Comparison of ENCODE assay signal across 24 mouse cellular contexts in the genomic region with DNA sequence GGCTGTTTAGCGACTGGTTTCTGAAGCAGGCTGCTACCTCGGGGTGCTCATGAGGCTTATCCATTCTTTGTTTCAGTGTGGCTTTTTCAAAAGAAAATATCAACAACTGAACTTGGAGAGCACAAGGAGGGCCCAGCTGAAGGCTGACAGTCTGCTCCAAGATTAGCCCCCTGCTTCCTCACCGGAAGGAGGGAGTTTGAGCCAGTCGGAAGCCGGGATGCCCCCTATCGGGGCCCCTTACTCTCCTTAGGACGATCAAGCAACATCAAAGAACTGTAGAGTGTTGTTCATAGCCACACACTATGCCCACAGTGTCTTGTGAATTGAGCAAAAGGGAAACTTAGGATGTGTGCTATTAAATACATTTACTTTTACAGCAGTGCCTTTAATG. TPM values are rescaled to one million over a fixed set of nuclear protein-coding genes. Genes with fewer than 3 reads are reported as not detected.
DNase-seq lines count a peak whose midpoint lies in the region; ATAC-seq and TF ChIP-seq lines count a peak whose summit lies in the region.
"Had no signal": no experiment of that assay in that cellular context is flagged by ENCODE, and none has a peak within 500 bp of the region (broad histone marks: within the 10 kb centered on the region; RNA-seq: fewer than 3 reads in every experiment).

No protein-coding gene starts in this region.

- WGBS in heart, embryonic 12.5 days, result 42% methylated on average over 7 of the region's 7 CpGs

- H3K4me3 ChIP-seq in heart, embryonic 12.5 days, result no peak overlapping the region
- H3K4me3 ChIP-seq in ES-Bruce4 (ENCODE audit: low read depth, low read length), result no peak overlapping the region
- H3K4me3 ChIP-seq: embryonic facial prominence, embryonic 10.5 days; embryonic facial prominence, embryonic 13.5 days; erythroblast, embryonic 14.5 days; forebrain, embryonic 13.5 days; heart, embryonic 13.5 days had no signal

- no peak for TF ChIP-seq CTCF in ES-Bruce4 (IDR thresholded peaks at IDR 0.05; ENCODE audit: low read depth, low read length)

- H3K36me3 ChIP-seq in heart, embryonic 12.5 days, result no peaks in the 10 kb centered on the region
- no peaks in the 10 kb centered on the region for H3K36me3 ChIP-seq in ES-Bruce4 (ENCODE audit: control insufficient read depth, insufficient read depth, low read length, poor library complexity, severe bottlenecking)
- H3K36me3 ChIP-seq: embryonic facial prominence, embryonic 10.5 days; embryonic facial prominence, embryonic 13.5 days; heart, embryonic 13.5 days had no signal

- H3K27ac ChIP-seq in heart, embryonic 12.5 days (ENCODE audit: poor library complexity, severe bottlenecking), result no peak overlapping the region
- no peak overlapping the region for H3K27ac ChIP-seq in ES-Bruce4 (ENCODE audit: insufficient read depth, low read length)
- H3K27ac ChIP-seq: embryonic facial prominence, embryonic 10.5 days; embryonic facial prominence, embryonic 13.5 days; forebrain, embryonic 13.5 days; heart, embryonic 13.5 days; hindbrain, embryonic 14.5 days; hindbrain, postnatal 0 days had no signal

- TF ChIP-seq POLR2A in ES-Bruce4 (IDR thresholded peaks at IDR 0.05; ENCODE audit: insufficient read depth, low read length), result no peak

- no peaks in the 10 kb centered on the region for H3K27me3 ChIP-seq in heart, embryonic 12.5 days (replicated peaks)
- no peaks in the 10 kb centered on the region for H3K27me3 ChIP-seq in ES-Bruce4 (ENCODE audit: control insufficient read depth, insufficient read depth, low read length, poor library complexity, severe bottlenecking)
- H3K27me3 ChIP-seq: embryonic facial prominence, embryonic 13.5 days; heart, embryonic 13.5 days had no signal

- no peak overlapping the region for H3K4me2 ChIP-seq in heart, embryonic 12.5 days
- H3K4me2 ChIP-seq: embryonic facial prominence, embryonic 13.5 days; forebrain, embryonic 13.5 days; heart, embryonic 13.5 days; hindbrain, embryonic 14.5 days had no signal

- peak; percentile 52 for DNase-seq in heart, adult 11 months
- DNase-seq in ES-CJ7 (ENCODE audit: low read depth, low spot score) (peak; percentile 71), ZHBTc4 (ENCODE audit: low read depth, low spot score) (peak; percentile 56)
- DNase-seq in lung, postnatal 25 days (ENCODE audit: low spot score), result no peak
- DNase-seq in testis, postnatal 14 days (ENCODE audit: low spot score), result no peak
- DNase-seq: cerebellum, adult 11 months; cerebellum, adult 8-10 months; cerebellum, postnatal 36 days; forebrain, postnatal 0 days; heart, adult 18-20 months; heart, postnatal 14 days; heart, postnatal 4 days had no signal

- H3K9me3 ChIP-seq in heart, embryonic 12.5 days (replicated peaks), result no peaks in the 10 kb centered on the region
- no peaks in the 10 kb centered on the region for H3K9me3 ChIP-seq in ES-Bruce4 (replicated peaks; ENCODE audit: control insufficient read depth, insufficient read depth, low read length, poor library complexity, severe bottlenecking)
- H3K9me3 ChIP-seq: embryonic facial prominence, embryonic 10.5 days; embryonic facial prominence, embryonic 13.5 days; forebrain, embryonic 13.5 days; heart, embryonic 13.5 days had no signal

- 0 out of 2 replicates have a peak, but pooled peaks have one; percentile 12 for TF ChIP-seq EP300 in ES-Bruce4 (IDR thresholded peaks at IDR 0.05; ENCODE audit: insufficient read depth, low read depth, low read length)

- ATAC-seq in heart, embryonic 12.5 days (ENCODE audit: insufficient number of reproducible peaks, low FRiP score), result no peak
- ATAC-seq: CD4-positive, CD25-positive, alpha-beta regulatory T cell, adult 4 months; forebrain, embryonic 13.5 days; forebrain, postnatal 0 days; hindbrain, postnatal 0 days; inflammation-experienced regulatory T-cells, adult 6 months; intestine, embryonic 16.5 days had no signal

- H3K4me1 ChIP-seq in heart, embryonic 12.5 days (replicated peaks), result peaks cover 14% of the 10 kb centered on the region
- peaks cover 2% of the 10 kb centered on the region for H3K4me1 ChIP-seq in ES-Bruce4 (ENCODE audit: control insufficient read depth, insufficient read depth, low read length)
- H3K4me1 ChIP-seq: embryonic facial prominence, embryonic 13.5 days; forebrain, embryonic 13.5 days had no signal

- H3K9ac ChIP-seq in heart, embryonic 12.5 days, result no peak overlapping the region
- H3K9ac ChIP-seq in ES-Bruce4 (ENCODE audit: low read depth, poor library complexity, severe bottlenecking), result peak overlapping the region; percentile 22; the same call in 1 of the 2 replicates
- H3K9ac ChIP-seq: embryonic facial prominence, embryonic 13.5 days; forebrain, embryonic 13.5 days; forebrain, postnatal 0 days; heart, embryonic 13.5 days; hindbrain, embryonic 14.5 days had no signal

RNA-seq across cellular contexts. Expression of a gene that starts 8.9 kb away (rescaled TPM):
- 13.9 and 14.4 TPM in 2 replicates for polyA plus RNA-seq in heart, embryonic 12.5 days (2016; fragmentation: Nextera tagmentation; extraction: Ambion mirVana)
- 13.0 and 14.0 TPM in 2 replicates for polyA plus RNA-seq in ES-Bruce4 (2011; ENCODE audit: insufficient read depth, insufficient read length, low read depth, missing spikeins)

RNA-seq across cellular contexts. Expression of a gene that starts 13.3 kb away (rescaled TPM):
- 1.8 and 2.2 TPM in 2 replicates for polyA plus RNA-seq in heart, embryonic 12.5 days (2016; fragmentation: Nextera tagmentation; extraction: Ambion mirVana)
- 0.42 and 0.55 TPM in 2 replicates for polyA plus RNA-seq in ES-Bruce4 (2011; ENCODE audit: insufficient read depth, insufficient read length, low read depth, missing spikeins)
- polyA plus RNA-seq: erythroblast, embryonic 14.5 days; intestine, embryonic 16.5 days had no signal

RNA-seq across cellular contexts. Expression of a gene that starts 29.9 kb away (rescaled TPM):
- polyA plus RNA-seq in heart, embryonic 12.5 days (2016; fragmentation: Nextera tagmentation; extraction: Ambion mirVana), result 97.4 and 101 TPM in 2 replicates
- 51.9 TPM in 2 replicates for polyA plus RNA-seq in ES-Bruce4 (2011; ENCODE audit: insufficient read depth, insufficient read length, low read depth, missing spikeins)

RNA-seq across cellular contexts. Expression of a gene that starts 29.9 kb away (rescaled TPM):
- 239 and 249 TPM in 2 replicates for polyA plus RNA-seq in heart, embryonic 12.5 days (2016; fragmentation: Nextera tagmentation; extraction: Ambion mirVana)
- 36.2 and 37.1 TPM in 2 replicates for polyA plus RNA-seq in ES-Bruce4 (2011; ENCODE audit: insufficient read depth, insufficient read length, low read depth, missing spikeins)

RNA-seq across cellular contexts. Expression of a gene that starts 51.9 kb away (rescaled TPM):
- polyA plus RNA-seq in heart, embryonic 12.5 days (2016; fragmentation: Nextera tagmentation; extraction: Ambion mirVana), result 13.9 and 15.9 TPM in 2 replicates
- polyA plus RNA-seq in ES-Bruce4 (2011; ENCODE audit: insufficient read depth, insufficient read length, low read depth, missing spikeins), result 15.3 and 15.4 TPM in 2 replicates

Comparison
In these comparisons a context has a peak if more than half of its experiments do, and no peak if none do; other contexts are left out.
1. DNase-seq: peak in heart, adult 11 months (single experiment), ES-CJ7 (single experiment) and ZHBTc4 (single experiment); none in lung, postnatal 25 days (single experiment) and testis, postnatal 14 days (single experiment).